Mouse (Mus musculus): ENCODE data around the gene Ccl2. TPM values are rescaled to one million over a fixed set of nuclear protein-coding genes. Genes with fewer than 3 reads are reported as not detected.
A peak's percentile ranks its signal among the peaks of the same experiment; 100 is the strongest.

Gene Ccl2
- polyA plus RNA-seq, 1 experiment from 2014 or later = 2.7 TPM

GRCm38 (mm10) chr11:82032678-82033344 is 2.6 kb upstream of the Ccl2 start:
- no peak overlapping the region for H3K9ac ChIP-seq (replicated peaks; ENCODE audit: low read length)
- 36% methylated on average over 8 of the region's 8 CpGs for WGBS
- no peaks in the 10 kb centered on the region for H3K36me3 ChIP-seq (ENCODE audit: insufficient read depth, low read length)
- no peaks in the 10 kb centered on the region for H3K27me3 ChIP-seq (ENCODE audit: insufficient read depth, low read length)
- no peaks in the 10 kb centered on the region for H3K9me3 ChIP-seq (ENCODE audit: low read length)
- no peak overlapping the region for H3K4me3 ChIP-seq (ENCODE audit: low read length)
- ATAC-seq (ENCODE audit: low FRiP score, low TSS enrichment) = peak; percentile 76
- H3K4me2 ChIP-seq (replicated peaks; ENCODE audit: low read depth, low read length) = no peak overlapping the region
- H3K4me1 ChIP-seq (ENCODE audit: insufficient read depth, low read length) = peaks cover 8% of the 10 kb centered on the region
- peak overlapping the region; percentile 75 for H3K27ac ChIP-seq (ENCODE audit: low read length)

GRCm38 (mm10) chr11:82034446-82034845 is 925 bp upstream of the Ccl2 start:
- H3K36me3 ChIP-seq (ENCODE audit: insufficient read depth, low read length) = no peaks in the 10 kb centered on the region
- H3K27me3 ChIP-seq (ENCODE audit: insufficient read depth, low read length) = no peaks in the 10 kb centered on the region
- no peak overlapping the region for H3K27ac ChIP-seq (ENCODE audit: low read length)
- no peaks in the 10 kb centered on the region for H3K9me3 ChIP-seq (ENCODE audit: low read length)
- WGBS = 85% methylated on average over 7 of the region's 7 CpGs
- ATAC-seq (ENCODE audit: low FRiP score, low TSS enrichment) = no peak
- H3K9ac ChIP-seq (replicated peaks; ENCODE audit: low read length) = no peak overlapping the region
- peaks cover 8% of the 10 kb centered on the region for H3K4me1 ChIP-seq (ENCODE audit: insufficient read depth, low read length)
- H3K4me3 ChIP-seq (ENCODE audit: low read length) = no peak overlapping the region
- no peak overlapping the region for H3K4me2 ChIP-seq (replicated peaks; ENCODE audit: low read depth, low read length)

GRCm38 (mm10) chr11:82035857-82036256 is 486 bp downstream of the Ccl2 start:
- H3K27ac ChIP-seq (ENCODE audit: low read length) = no peak overlapping the region
- no peak overlapping the region for H3K4me3 ChIP-seq (ENCODE audit: low read length)
- H3K27me3 ChIP-seq (ENCODE audit: insufficient read depth, low read length) = no peaks in the 10 kb centered on the region
- peaks cover 8% of the 10 kb centered on the region for H3K4me1 ChIP-seq (ENCODE audit: insufficient read depth, low read length)
- no peaks in the 10 kb centered on the region for H3K9me3 ChIP-seq (ENCODE audit: low read length)
- WGBS = 78% methylated on average over 2 of the region's 2 CpGs
- H3K9ac ChIP-seq (replicated peaks; ENCODE audit: low read length) = no peak overlapping the region
- no peak for ATAC-seq (ENCODE audit: low FRiP score, low TSS enrichment)
- no peak overlapping the region for H3K4me2 ChIP-seq (replicated peaks; ENCODE audit: low read depth, low read length)
- no peaks in the 10 kb centered on the region for H3K36me3 ChIP-seq (ENCODE audit: insufficient read depth, low read length)

GRCm38 (mm10) chr11:82038535-82038934 is 3.2 kb downstream of the Ccl2 start, which contains the start of gene Gm17268:
TSS of gene Gm17268 (minus strand) at chr11:82038562.
- Histone ChIP-seq H3K4me2 (replicated peaks; ENCODE audit: low read depth, low read length) (no peak within 1 kb of the TSS), H3K36me3 (ENCODE audit: insufficient read depth, low read length) (no peaks in the 10 kb centered on the region), H3K27ac (ENCODE audit: low read length) (no peak within 1 kb of the TSS), H3K9me3 (ENCODE audit: low read length) (no peaks in the 10 kb centered on the region), H3K27me3 (ENCODE audit: insufficient read depth, low read length) (no peaks in the 10 kb centered on the region), H3K4me1 (ENCODE audit: insufficient read depth, low read length) (no peaks in the 10 kb centered on the region), H3K4me3 (ENCODE audit: low read length) (no peak within 1 kb of the TSS), H3K9ac (replicated peaks; ENCODE audit: low read length) (no peak within 1 kb of the TSS)
- WGBS = 15% methylated on average over 2 of the region's 2 CpGs
- no peak for ATAC-seq (ENCODE audit: low FRiP score, low TSS enrichment)

- WGBS = 39% methylated on average over 3 of the region's 3 CpGs
- Histone ChIP-seq H3K27me3 (ENCODE audit: insufficient read depth, low read length) (no peaks in the 10 kb centered on the region), H3K27ac (ENCODE audit: low read length) (no peak overlapping the region), H3K4me1 (ENCODE audit: insufficient read depth, low read length) (no peaks in the 10 kb centered on the region), H3K4me2 (replicated peaks; ENCODE audit: low read depth, low read length) (no peak overlapping the region), H3K4me3 (ENCODE audit: low read length) (no peak overlapping the region), H3K9me3 (ENCODE audit: low read length) (no peaks in the 10 kb centered on the region), H3K36me3 (ENCODE audit: insufficient read depth, low read length) (no peaks in the 10 kb centered on the region), H3K9ac (replicated peaks; ENCODE audit: low read length) (no peak overlapping the region)
- ATAC-seq (ENCODE audit: low FRiP score, low TSS enrichment) = no peak
These were observed 3.8 kb downstream of the Ccl2 start for GRCm38 (mm10) chr11:82039132-82039660.

GRCm38 (mm10) chr11:82041671-82042080 is 6.3 kb downstream of the Ccl2 start:
- H3K4me2 ChIP-seq (replicated peaks; ENCODE audit: low read depth, low read length) = no peak overlapping the region
- H3K27ac ChIP-seq (ENCODE audit: low read length) = no peak overlapping the region
- no peaks in the 10 kb centered on the region for H3K36me3 ChIP-seq (ENCODE audit: insufficient read depth, low read length)
- H3K4me1 ChIP-seq (ENCODE audit: insufficient read depth, low read length) = no peaks in the 10 kb centered on the region
- no peak overlapping the region for H3K4me3 ChIP-seq (ENCODE audit: low read length)
- H3K27me3 ChIP-seq (ENCODE audit: insufficient read depth, low read length) = no peaks in the 10 kb centered on the region
- no peak for ATAC-seq (ENCODE audit: low FRiP score, low TSS enrichment)
- H3K9ac ChIP-seq (replicated peaks; ENCODE audit: low read length) = no peak overlapping the region
- WGBS = 85% methylated on average over 4 of the region's 4 CpGs
- no peaks in the 10 kb centered on the region for H3K9me3 ChIP-seq (ENCODE audit: low read length)

GRCm38 (mm10) chr11:82045471-82045870 is 10.1 kb downstream of the Ccl2 start, which contains the start of gene Ccl7:
TSS of gene Ccl7 (plus strand) at chr11:82045712.
- H3K4me3 ChIP-seq (ENCODE audit: low read length) = no peak within 1 kb of the TSS
- no peak for ATAC-seq (ENCODE audit: low FRiP score, low TSS enrichment)
- no peak within 1 kb of the TSS for H3K9ac ChIP-seq (replicated peaks; ENCODE audit: low read length)
- H3K4me1 ChIP-seq (ENCODE audit: insufficient read depth, low read length) = no peaks in the 10 kb centered on the region
- no peak within 1 kb of the TSS for H3K4me2 ChIP-seq (replicated peaks; ENCODE audit: low read depth, low read length)
- H3K27ac ChIP-seq (ENCODE audit: low read length) = 0 out of 2 replicates have a peak within 1 kb of the TSS, but pooled peaks have one; percentile 29
- 70% methylated on average over 3 of the region's 3 CpGs for WGBS
- no peaks in the 10 kb centered on the region for H3K27me3 ChIP-seq (ENCODE audit: insufficient read depth, low read length)
- no peaks in the 10 kb centered on the region for H3K36me3 ChIP-seq (ENCODE audit: insufficient read depth, low read length)
- H3K9me3 ChIP-seq (ENCODE audit: low read length) = no peaks in the 10 kb centered on the region

- H3K4me2 ChIP-seq (replicated peaks; ENCODE audit: low read depth, low read length) = no peak overlapping the region
- H3K9me3 ChIP-seq (ENCODE audit: low read length) = no peaks in the 10 kb centered on the region
- WGBS = 36% methylated on average over 6 of the region's 6 CpGs
- H3K27me3 ChIP-seq (ENCODE audit: insufficient read depth, low read length) = no peaks in the 10 kb centered on the region
- no peaks in the 10 kb centered on the region for H3K4me1 ChIP-seq (ENCODE audit: insufficient read depth, low read length)
- no peak overlapping the region for H3K9ac ChIP-seq (replicated peaks; ENCODE audit: low read length)
- no peak overlapping the region for H3K27ac ChIP-seq (ENCODE audit: low read length)
- H3K36me3 ChIP-seq (ENCODE audit: insufficient read depth, low read length) = no peaks in the 10 kb centered on the region
- ATAC-seq (ENCODE audit: low FRiP score, low TSS enrichment) = no peak
- H3K4me3 ChIP-seq (ENCODE audit: low read length) = no peak overlapping the region
These were observed 12.5 kb downstream of the Ccl2 start for GRCm38 (mm10) chr11:82047746-82048415.

- Histone ChIP-seq H3K27me3 (ENCODE audit: insufficient read depth, low read length) (no peaks in the 10 kb centered on the region), H3K9ac (replicated peaks; ENCODE audit: low read length) (no peak overlapping the region), H3K4me1 (ENCODE audit: insufficient read depth, low read length) (no peaks in the 10 kb centered on the region), H3K27ac (ENCODE audit: low read length) (no peak overlapping the region), H3K36me3 (ENCODE audit: insufficient read depth, low read length) (no peaks in the 10 kb centered on the region), H3K4me2 (replicated peaks; ENCODE audit: low read depth, low read length) (no peak overlapping the region), H3K4me3 (ENCODE audit: low read length) (no peak overlapping the region), H3K9me3 (ENCODE audit: low read length) (no peaks in the 10 kb centered on the region)
- ATAC-seq (ENCODE audit: low FRiP score, low TSS enrichment) = no peak
- 78% methylated on average over 7 of the region's 7 CpGs for WGBS
These were observed 18.5 kb downstream of the Ccl2 start for GRCm38 (mm10) chr11:82053849-82054248.

GRCm38 (mm10) chr11:82057646-82058045 is 22.3 kb downstream of the Ccl2 start, which contains the start of gene Ccl11:
TSS of gene Ccl11 (plus strand) at chr11:82057823.
- no peak within 1 kb of the TSS; the same call in 1 of the 2 replicates for H3K4me2 ChIP-seq (replicated peaks; ENCODE audit: low read depth, low read length)
- H3K9ac ChIP-seq (replicated peaks; ENCODE audit: low read length) = no peak within 1 kb of the TSS
- no peaks in the 10 kb centered on the region for H3K4me1 ChIP-seq (ENCODE audit: insufficient read depth, low read length)
- 62% methylated on average over 6 of the region's 6 CpGs for WGBS
- no peaks in the 10 kb centered on the region for H3K27me3 ChIP-seq (ENCODE audit: insufficient read depth, low read length)
- no peaks in the 10 kb centered on the region for H3K36me3 ChIP-seq (ENCODE audit: insufficient read depth, low read length)
- no peak for ATAC-seq (ENCODE audit: low FRiP score, low TSS enrichment)
- no peak within 1 kb of the TSS for H3K4me3 ChIP-seq (ENCODE audit: low read length)
- no peaks in the 10 kb centered on the region for H3K9me3 ChIP-seq (ENCODE audit: low read length)
- no peak within 1 kb of the TSS for H3K27ac ChIP-seq (ENCODE audit: low read length)

Measured in kidney, embryonic 16.5 days (tissue).